Mouse (Mus musculus) lung, embryonic 14.5 days (tissue): ENCODE data around the gene Gpank1. TPM values are rescaled to one million over a fixed set of nuclear protein-coding genes. Genes with fewer than 3 reads are reported as not detected.

Experiments used
- ATAC-seq: fragments of 200-750 bp; cut with Nextera tagmentation; 2 replicates; pipeline ENCODE4 v1.8.0; 2017; ENCODE audit warnings: mild to moderate bottlenecking, moderate TSS enrichment, moderate library complexity; ENCODE audit not compliant: insufficient read depth
- DNase-seq: peaks from one replicate; pipeline ENCODE4 v3.0.0-alpha.2; 2015
- H3K27ac ChIP-seq: fragments of 300-500 bp; sonication (generic); 2 replicates; pipeline ENCODE4 v1.5.1; 2014; ENCODE audit warnings: low read depth, mild to moderate bottlenecking, moderate library complexity
- H3K27me3 ChIP-seq: fragments of 300-500 bp; sonication (generic); 2 replicates; pipeline ENCODE4 v1.6.1; 2014; ENCODE audit warnings: low read length, control low read depth; ENCODE audit not compliant: insufficient read depth
- H3K36me3 ChIP-seq: fragments of 300-500 bp; sonication (generic); 2 replicates; pipeline ENCODE4 v1.6.1; 2014; ENCODE audit warnings: control low read depth; ENCODE audit not compliant: insufficient read depth
- H3K4me1 ChIP-seq: fragments of 300-500 bp; sonication (generic); 2 replicates; pipeline ENCODE4 v1.6.1; 2014; ENCODE audit warnings: antibody characterized with exemption, control low read depth; ENCODE audit not compliant: insufficient read depth
- H3K4me2 ChIP-seq: fragments of 300-500 bp; sonication (generic); 2 replicates; pipeline ENCODE4 v1.6.1; 2014; ENCODE audit warnings: mild to moderate bottlenecking
- H3K4me3 ChIP-seq: fragments of 300-500 bp; sonication (generic); 2 replicates; pipeline ENCODE4 v1.5.1; 2014; ENCODE audit warnings: low read depth, low read length
- H3K9ac ChIP-seq: fragments of 300-500 bp; sonication (generic); 2 replicates; pipeline ENCODE4 v1.6.1; 2014
- H3K9me3 ChIP-seq: fragments of 300-500 bp; sonication (generic); 2 replicates; pipeline ENCODE4 v1.6.1; 2016; ENCODE audit warnings: low read depth, low read length, control low read depth
- CTCF ChIP-seq: IDR thresholded peaks from 2 replicates; pipeline ENCODE4 v1.5.1; 2016; ENCODE audit warnings: antibody characterized with exemption, low read depth
- WGBS: fragments of 180-500 bp; shearing (Covaris S2); extraction: QIAGEN DNeasy Blood & Tissue Kit; methylation state at CpG from one replicate; pipeline ENCODE4 v1.1.7; 2014; 5-methylcytosine and 5-hydroxymethylcytosine counted together
- polyA plus RNA-seq: library from polyadenylated mRNA; unstranded; fragments of >200 nt; fragmentation: Nextera tagmentation; extraction: Ambion mirVana; gene quantifications from 2 replicates; pipeline ENCODE4 v1.2.1, GENCODE M21; 2014

The Gpank1 gene
- polyA plus RNA-seq, 1 experiment from 2014 or later: 19.0 TPM

GRCm38 (mm10) chr17:35166352-35167035, 45.2 kb downstream of the Gpank1 start:
- Histone ChIP-seq H3K27me3 (no peaks in the 10 kb centered on the region), H3K9me3 (no peaks in the 10 kb centered on the region), H3K9ac (no peak overlapping the region), H3K4me2 (peak overlapping the region; percentile 76), H3K36me3 (peaks cover 15% of the 10 kb centered on the region), H3K27ac (peak overlapping the region; percentile 99), H3K4me3 (peak overlapping the region; percentile 100; the same call in 1 of the 2 replicates), H3K4me1 (peaks cover 13% of the 10 kb centered on the region; the same call in 1 of the 2 replicates)
- peak; percentile 74 for TF ChIP-seq CTCF
- ATAC-seq (no peak), DNase-seq (peak; percentile 86)
- 69% methylated on average over 8 of the region's 8 CpGs for WGBS

GRCm38 (mm10) chr17:35167794-35168193, 46.5 kb downstream of the Gpank1 start:
- 78% methylated on average over 7 of the region's 7 CpGs for WGBS
- H3K27ac ChIP-seq: no peak overlapping the region
- ATAC-seq (no peak), DNase-seq (no peak)
- peaks cover 9% of the 10 kb centered on the region; the same call in 1 of the 2 replicates for H3K4me1 ChIP-seq
- H3K4me2 ChIP-seq: no peak overlapping the region
- no peak for TF ChIP-seq CTCF
- no peak overlapping the region for H3K4me3 ChIP-seq
- H3K9me3 ChIP-seq: no peaks in the 10 kb centered on the region
- no peak overlapping the region for H3K9ac ChIP-seq
- H3K36me3 ChIP-seq: 0 out of 2 replicates have a peak, but pooled peaks cover 2% of the 10 kb centered on the region
- H3K27me3 ChIP-seq: no peaks in the 10 kb centered on the region

GRCm38 (mm10) chr17:35168541-35169207, 47.4 kb downstream of the Gpank1 start:
- no peaks in the 10 kb centered on the region for H3K36me3 ChIP-seq
- peaks cover 7% of the 10 kb centered on the region; the same call in 1 of the 2 replicates for H3K4me1 ChIP-seq
- no peak for ATAC-seq
- no peaks in the 10 kb centered on the region for H3K27me3 ChIP-seq
- no peak overlapping the region for H3K27ac ChIP-seq
- H3K4me2 ChIP-seq: no peak overlapping the region
- H3K9me3 ChIP-seq: no peaks in the 10 kb centered on the region
- peak; percentile 92 for DNase-seq
- TF ChIP-seq CTCF: peak; percentile 74
- no peak overlapping the region for H3K4me3 ChIP-seq
- 10% methylated on average over 4 of the region's 4 CpGs for WGBS
- no peak overlapping the region for H3K9ac ChIP-seq

- Histone ChIP-seq H3K36me3 (no peaks in the 10 kb centered on the region), H3K9ac (no peak overlapping the region; the same call in 1 of the 2 replicates), H3K4me3 (no peak overlapping the region), H3K4me2 (no peak overlapping the region), H3K27me3 (no peaks in the 10 kb centered on the region), H3K4me1 (no peaks in the 10 kb centered on the region), H3K27ac (no peak overlapping the region), H3K9me3 (no peaks in the 10 kb centered on the region)
- no peak for DNase-seq
- 55% methylated on average over 11 of the region's 11 CpGs for WGBS
- no peak for TF ChIP-seq CTCF
- no peak for ATAC-seq
These were observed 51.4 kb downstream of the Gpank1 start for GRCm38 (mm10) chr17:35172445-35173234.

- H3K4me2 ChIP-seq: no peak overlapping the region
- no peak overlapping the region for H3K4me3 ChIP-seq
- no peaks in the 10 kb centered on the region for H3K27me3 ChIP-seq
- no peaks in the 10 kb centered on the region for H3K9me3 ChIP-seq
- WGBS: 67% methylated on average over 3 of the region's 3 CpGs
- DNase-seq: no peak
- no peaks in the 10 kb centered on the region for H3K36me3 ChIP-seq
- no peak for ATAC-seq
- no peak for TF ChIP-seq CTCF
- no peak overlapping the region for H3K27ac ChIP-seq
- no peaks in the 10 kb centered on the region for H3K4me1 ChIP-seq
- no peak overlapping the region for H3K9ac ChIP-seq
These were observed 52.1 kb downstream of the Gpank1 start for GRCm38 (mm10) chr17:35173329-35173728.

Other genes starting within 250 kb of the Gpank1 start
- 0.81 and 1.2 TPM in 2 replicates for gene Zbtb12, start 242.0 kb upstream of the Gpank1 start, polyA plus RNA-seq
- gene Gm20547, start 239.4 kb upstream of the Gpank1 start, polyA plus RNA-seq: not detected in 2 replicates
- 1.3 and 1.4 TPM in 2 replicates for gene C2, start 223.2 kb upstream of the Gpank1 start, polyA plus RNA-seq
- gene Ehmt2, start 223.0 kb upstream of the Gpank1 start, polyA plus RNA-seq: 64.1 and 71.0 TPM in 2 replicates
- gene Slc44a4, start 207.0 kb upstream of the Gpank1 start, polyA plus RNA-seq: 0.42 and 0.55 TPM in 2 replicates
- 10.6 and 11.6 TPM in 2 replicates for gene Neu1, start 190.2 kb upstream of the Gpank1 start, polyA plus RNA-seq
- 0.16 and 0.35 TPM in 2 replicates for gene Hspa1b, start 162.2 kb upstream of the Gpank1 start, polyA plus RNA-seq
- 1.3 TPM in 1 of 2 replicates, not detected in the other for gene Gm20481, start 151.5 kb upstream of the Gpank1 start, polyA plus RNA-seq
- gene Hspa1a, start 149.3 kb upstream of the Gpank1 start, polyA plus RNA-seq: 2.0 and 2.1 TPM in 2 replicates
- 0.83 and 1.1 TPM in 2 replicates for gene Hspa1l, start 148.8 kb upstream of the Gpank1 start, polyA plus RNA-seq
- 241 and 265 TPM in 2 replicates for gene Lsm2, start 139.6 kb upstream of the Gpank1 start, polyA plus RNA-seq
- 135 and 161 TPM in 2 replicates for gene Vars, start 120.5 kb upstream of the Gpank1 start, polyA plus RNA-seq
- 0.11 and 0.47 TPM in 2 replicates for gene Vwa7, start 104.9 kb upstream of the Gpank1 start, polyA plus RNA-seq
- 16.1 and 17.2 TPM in 2 replicates for gene Sapcd1, start 93.4 kb upstream of the Gpank1 start, polyA plus RNA-seq
- gene Msh5, start 74.7 kb upstream of the Gpank1 start, polyA plus RNA-seq: 4.2 and 4.6 TPM in 2 replicates
- 67.1 and 73.6 TPM in 2 replicates for gene Clic1, start 71.5 kb upstream of the Gpank1 start, polyA plus RNA-seq
- 319 and 338 TPM in 2 replicates for gene Ddah2, start 62.4 kb upstream of the Gpank1 start, polyA plus RNA-seq
- 0.38 TPM in 1 of 2 replicates, not detected in the other for gene Ly6g6c, start 56.1 kb upstream of the Gpank1 start, polyA plus RNA-seq
- 0.95 and 1.4 TPM in 2 replicates for gene Mpig6b, start 55.3 kb upstream of the Gpank1 start, polyA plus RNA-seq
- 0.39 and 0.43 TPM in 2 replicates for gene Ly6g6e, start 44.6 kb upstream of the Gpank1 start, polyA plus RNA-seq
- gene Ly6g6d, start 43.4 kb upstream of the Gpank1 start, polyA plus RNA-seq: 2.7 and 4.0 TPM in 2 replicates
- 0.49 and 0.96 TPM in 2 replicates for gene Ly6g6f, start 35.8 kb upstream of the Gpank1 start, polyA plus RNA-seq
- gene Abhd16a, start 32.2 kb upstream of the Gpank1 start, polyA plus RNA-seq: 79.7 and 80.9 TPM in 2 replicates
- not detected in 2 replicates for gene Ly6g5c, start 13.2 kb upstream of the Gpank1 start, polyA plus RNA-seq
- 1.1 TPM in 2 replicates for gene Ly6g5b, start 6.0 kb upstream of the Gpank1 start, polyA plus RNA-seq
- gene Csnk2b, start 598 bp downstream of the Gpank1 start, polyA plus RNA-seq: 288 and 291 TPM in 2 replicates
- 6.8 and 7.6 TPM in 2 replicates for gene D17H6S53E, start 4.9 kb downstream of the Gpank1 start, polyA plus RNA-seq
- gene Apom, start 10.6 kb downstream of the Gpank1 start, polyA plus RNA-seq: 0.31 and 0.67 TPM in 2 replicates
- 65.9 and 69.1 TPM in 2 replicates for gene Bag6, start 13.7 kb downstream of the Gpank1 start, polyA plus RNA-seq
- 210 and 238 TPM in 2 replicates for gene Prrc2a, start 43.4 kb downstream of the Gpank1 start, polyA plus RNA-seq
- 6.0 and 11.9 TPM in 2 replicates for gene Aif1, start 54.6 kb downstream of the Gpank1 start, polyA plus RNA-seq
- gene Lst1, start 67.0 kb downstream of the Gpank1 start, polyA plus RNA-seq: 11.6 and 14.1 TPM in 2 replicates
- gene Ltb, start 73.0 kb downstream of the Gpank1 start, polyA plus RNA-seq: 0.43 TPM in 1 of 2 replicates, not detected in the other
- 0.12 and 0.21 TPM in 2 replicates for gene Tnf, start 80.6 kb downstream of the Gpank1 start, polyA plus RNA-seq
- 0.26 TPM in 1 of 2 replicates, not detected in the other for gene Lta, start 83.9 kb downstream of the Gpank1 start, polyA plus RNA-seq
- gene Gm16181, start 99.4 kb downstream of the Gpank1 start, polyA plus RNA-seq: 0.37 and 0.70 TPM in 2 replicates
- 3.7 and 5.9 TPM in 2 replicates for gene Atp6v1g2, start 112.2 kb downstream of the Gpank1 start, polyA plus RNA-seq
- gene Nfkbil1, start 114.3 kb downstream of the Gpank1 start, polyA plus RNA-seq: 3.0 and 4.5 TPM in 2 replicates
- gene Ddx39b, start 120.3 kb downstream of the Gpank1 start, polyA plus RNA-seq: 529 and 569 TPM in 2 replicates
- 69.7 and 73.2 TPM in 2 replicates for gene H2-D1, start 141.3 kb downstream of the Gpank1 start, polyA plus RNA-seq
- 1.0 and 1.1 TPM in 2 replicates for gene H2-Q1, start 198.9 kb downstream of the Gpank1 start, polyA plus RNA-seq
- 9.5 and 10.8 TPM in 2 replicates for gene H2-Q2, start 220.8 kb downstream of the Gpank1 start, polyA plus RNA-seq